Mouse (Mus musculus) midbrain, embryonic 13.5 days (tissue): ENCODE results near the gene Gadd45g. TPM values are rescaled to one million over a fixed set of nuclear protein-coding genes. Genes with fewer than 3 reads are reported as not detected.

ENCODE experiments used
- ATAC-seq: fragments of 200-750 bp; cut with Nextera tagmentation; 2 replicates; pipeline ENCODE4 v1.8.0; 2017; ENCODE audit warnings: mild to moderate bottlenecking, moderate TSS enrichment, moderate library complexity
- H3K27ac ChIP-seq: fragments of 300-500 bp; sonication (generic); 2 replicates; pipeline ENCODE4 v1.5.1; 2015; ENCODE audit warnings: inconsistent platforms, mild to moderate bottlenecking, moderate library complexity
- H3K27me3 ChIP-seq: fragments of 300-500 bp; sonication (generic); 2 replicates; pipeline ENCODE4 v1.6.1; 2015; ENCODE audit warnings: mild to moderate bottlenecking, inconsistent platforms
- H3K36me3 ChIP-seq: fragments of 300-500 bp; sonication (generic); 2 replicates; pipeline ENCODE4 v1.6.1; 2015; ENCODE audit warnings: mild to moderate bottlenecking, inconsistent platforms
- H3K4me1 ChIP-seq: fragments of 300-500 bp; sonication (generic); replicated peaks from 2 replicates; pipeline ENCODE4 v1.6.1; 2015; ENCODE audit warnings: inconsistent platforms
- H3K4me2 ChIP-seq: fragments of 300-500 bp; sonication (generic); replicated peaks from 2 replicates; pipeline ENCODE4 v1.6.1; 2015; ENCODE audit warnings: moderate library complexity, mild to moderate bottlenecking, inconsistent platforms
- H3K4me3 ChIP-seq: fragments of 300-500 bp; sonication (generic); replicated peaks from 2 replicates; pipeline ENCODE4 v1.5.1; 2015; ENCODE audit warnings: mild to moderate bottlenecking, inconsistent platforms
- H3K9ac ChIP-seq: fragments of 300-500 bp; sonication (generic); replicated peaks from 2 replicates; pipeline ENCODE4 v1.6.1; 2015; ENCODE audit warnings: mild to moderate bottlenecking, inconsistent platforms
- H3K9me3 ChIP-seq: fragments of 300-500 bp; sonication (generic); 2 replicates; pipeline ENCODE4 v1.6.1; 2016; ENCODE audit warnings: mild to moderate bottlenecking, inconsistent platforms
- whole genome bisulfite sequencing: fragments of 180-500 bp; shearing (Covaris S2); methylation state at CpG from one replicate; pipeline ENCODE4 v1.1.7; 2015; 5-methylcytosine and 5-hydroxymethylcytosine counted together
- polyA plus RNA-seq: library from polyadenylated mRNA; unstranded; fragments of >200 nt; fragmentation: Nextera tagmentation; extraction: Ambion mirVana; gene quantifications from 2 replicates; pipeline ENCODE4 v1.2.1, GENCODE M21; 2015

Gadd45g gene
- polyA plus RNA-seq, 1 experiment from 2014 or later: 222 TPM

DNA sequence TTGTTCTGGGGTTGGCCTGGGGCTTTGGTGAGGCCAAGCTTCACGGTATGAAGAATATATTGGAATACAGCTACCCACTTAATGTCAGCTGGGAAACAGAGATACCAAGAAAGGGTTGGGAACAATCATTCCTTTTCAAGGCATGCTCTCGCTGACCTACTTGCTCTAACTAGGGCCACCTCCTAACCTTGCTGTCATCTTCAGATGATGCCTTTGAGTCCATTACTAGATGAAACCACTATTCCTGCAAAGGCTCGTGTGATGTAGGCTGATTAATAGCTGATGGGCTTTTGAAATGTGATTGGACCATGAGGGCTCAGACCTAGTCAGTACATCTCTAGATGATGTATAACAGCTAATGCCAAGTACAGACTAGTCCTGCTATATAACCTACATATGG is 33.1 kb downstream of the Gadd45g start:
- Histone ChIP-seq H3K4me2 (no peak overlapping the region), H3K4me3 (no peak overlapping the region), H3K9ac (no peak overlapping the region), H3K9me3 (peaks cover 4% of the 10 kb centered on the region; the same call in 1 of the 2 replicates), H3K4me1 (peaks cover 8% of the 10 kb centered on the region), H3K36me3 (no peaks in the 10 kb centered on the region), H3K27me3 (peaks cover 14% of the 10 kb centered on the region), H3K27ac (no peak overlapping the region)
- ATAC-seq: no peak
- WGBS: 88% methylated on average over 3 of the region's 3 CpGs

DNA sequence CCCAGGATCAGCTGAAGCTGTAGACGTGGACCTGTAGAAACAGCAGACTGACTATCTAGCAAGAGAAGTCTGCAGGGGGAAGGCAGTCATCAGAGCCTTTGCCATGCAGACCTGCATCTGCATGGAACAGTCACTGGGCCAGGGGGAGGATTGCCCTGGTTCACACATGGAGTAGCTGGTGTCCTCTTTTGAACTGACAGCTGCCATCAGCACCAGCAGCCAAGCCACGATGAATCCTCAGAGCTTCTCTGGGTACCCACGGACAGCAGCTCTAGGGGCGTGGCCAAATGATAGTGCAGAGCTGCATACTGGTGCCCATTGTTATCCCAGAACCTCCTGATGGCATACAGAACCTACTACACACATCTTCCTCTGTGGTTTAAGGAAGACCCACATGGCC is 33.5 kb downstream of the Gadd45g start:
- Histone ChIP-seq H3K9me3 (peaks cover 4% of the 10 kb centered on the region; the same call in 1 of the 2 replicates), H3K4me2 (no peak overlapping the region), H3K27ac (no peak overlapping the region), H3K36me3 (no peaks in the 10 kb centered on the region), H3K4me1 (peaks cover 8% of the 10 kb centered on the region), H3K27me3 (peaks cover 14% of the 10 kb centered on the region), H3K9ac (no peak overlapping the region), H3K4me3 (no peak overlapping the region)
- ATAC-seq: no peak
- WGBS: 86% methylated on average over 4 of the region's 4 CpGs

DNA sequence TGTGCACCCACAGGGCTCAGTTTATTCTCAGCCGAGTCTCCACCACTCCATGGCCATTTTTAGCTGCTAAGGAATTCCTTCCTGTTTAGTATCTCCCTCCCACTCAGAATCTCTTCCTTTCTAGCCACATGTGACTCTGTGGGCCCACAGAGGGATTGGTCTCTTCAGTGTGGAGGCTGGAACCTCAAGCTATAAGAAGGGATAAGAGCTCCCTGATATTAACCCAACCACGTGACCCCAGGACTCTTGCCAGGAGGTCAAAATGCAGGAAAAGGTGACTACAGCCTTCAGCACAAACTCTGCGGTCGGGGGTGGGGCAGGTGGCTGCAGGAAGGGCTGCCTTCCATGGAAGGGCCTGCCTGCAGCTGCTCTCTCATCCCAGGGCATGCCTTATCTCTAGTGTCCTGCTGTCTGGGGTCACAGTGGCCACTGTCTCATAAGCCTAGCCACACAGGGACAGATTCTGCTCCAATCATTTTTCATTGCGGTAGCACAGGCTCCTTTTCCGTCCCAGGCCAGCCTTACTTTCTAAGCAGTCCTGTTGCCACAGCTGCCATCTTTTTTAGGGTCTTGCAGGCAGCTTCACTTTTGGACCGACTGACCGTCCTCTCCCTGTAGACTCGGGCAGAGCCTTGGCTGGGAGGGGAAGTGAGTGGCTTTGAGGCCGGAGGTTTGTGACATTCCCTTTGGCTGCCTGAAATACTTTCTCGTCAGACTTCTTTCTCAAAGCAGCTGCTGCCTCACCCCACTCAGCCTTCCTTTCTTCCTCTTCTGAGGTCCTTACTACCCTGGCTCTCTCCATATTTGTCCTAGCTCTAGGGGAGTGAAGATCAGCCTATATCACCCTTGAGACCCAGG is 35.0 kb downstream of the Gadd45g start:
- ATAC-seq: no peak
- 73% methylated on average over 11 of the region's 11 CpGs for WGBS
- peaks cover 11% of the 10 kb centered on the region for H3K27me3 ChIP-seq
- no peaks in the 10 kb centered on the region for H3K9me3 ChIP-seq
- no peak overlapping the region for H3K4me3 ChIP-seq
- H3K4me2 ChIP-seq: no peak overlapping the region
- H3K27ac ChIP-seq: no peak overlapping the region
- H3K9ac ChIP-seq: no peak overlapping the region
- no peaks in the 10 kb centered on the region for H3K36me3 ChIP-seq
- peaks cover 8% of the 10 kb centered on the region for H3K4me1 ChIP-seq

DNA sequence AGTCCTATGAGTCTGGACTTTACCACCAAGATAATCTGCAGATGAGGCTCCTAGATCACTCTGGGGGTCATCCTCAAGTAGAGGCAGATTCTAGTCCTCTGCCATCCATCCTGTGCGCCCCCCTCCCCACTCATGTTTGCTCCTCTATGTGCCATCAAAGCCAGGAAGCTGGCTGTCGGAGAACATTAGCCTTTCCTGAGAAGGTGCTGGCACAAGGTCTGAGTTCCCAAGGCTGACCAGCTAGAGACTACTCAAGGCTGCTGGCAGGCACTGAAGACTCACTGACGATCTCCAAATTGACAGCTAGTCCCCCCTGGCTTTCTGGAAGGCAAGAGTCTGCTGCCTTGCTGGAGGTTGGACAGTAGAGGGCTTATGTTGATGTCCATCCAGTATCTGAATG is 35.7 kb downstream of the Gadd45g start:
- 90% methylated on average over 3 of the region's 3 CpGs for WGBS

DNA sequence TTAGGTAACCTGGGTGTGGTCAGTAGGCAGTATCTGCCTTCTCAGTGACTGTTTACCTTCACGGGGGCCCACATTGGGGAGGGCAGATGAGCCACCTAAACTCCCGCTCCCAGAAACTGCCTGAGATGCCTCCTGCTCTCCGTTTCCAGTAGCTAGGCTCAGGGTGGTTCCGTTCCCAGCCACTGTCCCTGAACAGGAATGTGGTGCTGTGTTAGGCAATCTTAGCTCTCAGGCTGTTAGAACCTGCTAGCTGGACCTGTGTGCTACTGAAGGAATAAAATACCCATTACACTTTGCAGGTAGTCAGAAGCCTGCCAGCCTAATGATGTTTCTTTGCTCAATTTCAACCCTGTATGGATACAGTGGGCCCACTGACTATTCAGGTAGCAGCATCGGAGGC is 37.8 kb downstream of the Gadd45g start:
- 82% methylated on average over 5 of the region's 5 CpGs for WGBS
- Histone ChIP-seq H3K9ac (no peak overlapping the region; the same call in 1 of the 2 replicates), H3K4me2 (no peak overlapping the region), H3K9me3 (no peaks in the 10 kb centered on the region), H3K27ac (no peak overlapping the region), H3K27me3 (peaks cover 18% of the 10 kb centered on the region), H3K4me3 (no peak overlapping the region), H3K36me3 (no peaks in the 10 kb centered on the region), H3K4me1 (peaks cover 1% of the 10 kb centered on the region)
- ATAC-seq: no peak

More for the DNA sequence above, 35.7 kb downstream of the Gadd45g start:
- no peak overlapping the region for H3K4me3 ChIP-seq
- ATAC-seq: no peak
- H3K4me1 ChIP-seq: peaks cover 8% of the 10 kb centered on the region
- H3K9me3 ChIP-seq: no peaks in the 10 kb centered on the region
- no peaks in the 10 kb centered on the region for H3K36me3 ChIP-seq
- peaks cover 11% of the 10 kb centered on the region for H3K27me3 ChIP-seq
- no peak overlapping the region for H3K4me2 ChIP-seq
- H3K9ac ChIP-seq: no peak overlapping the region
- H3K27ac ChIP-seq: no peak overlapping the region

DNA sequence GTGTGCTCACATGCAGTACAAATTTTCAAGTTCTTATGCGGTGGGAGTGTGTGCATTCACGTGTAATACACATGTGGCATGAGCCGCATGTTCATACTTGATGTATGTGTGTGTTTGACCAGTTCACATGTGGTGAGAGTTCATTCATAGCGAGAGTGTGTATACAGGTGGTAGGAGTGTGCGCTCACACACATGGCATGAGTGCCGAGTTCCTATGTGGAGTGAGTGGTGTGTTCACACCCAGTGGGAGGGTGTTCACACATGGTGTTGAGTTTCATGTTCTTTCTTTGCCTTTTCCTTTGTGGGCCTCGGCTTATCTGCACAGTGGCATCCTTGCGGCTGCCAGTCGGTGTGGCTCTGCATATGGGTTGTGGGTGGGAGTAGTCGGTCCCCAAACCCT is 39.1 kb downstream of the Gadd45g start:
- Histone ChIP-seq H3K9ac (no peak overlapping the region), H3K4me3 (no peak overlapping the region), H3K27ac (no peak overlapping the region), H3K9me3 (no peaks in the 10 kb centered on the region), H3K27me3 (peaks cover 12% of the 10 kb centered on the region), H3K36me3 (no peaks in the 10 kb centered on the region), H3K4me2 (no peak overlapping the region), H3K4me1 (no peaks in the 10 kb centered on the region)
- ATAC-seq: no peak
- 92% methylated on average over 10 of the region's 10 CpGs for WGBS

DNA sequence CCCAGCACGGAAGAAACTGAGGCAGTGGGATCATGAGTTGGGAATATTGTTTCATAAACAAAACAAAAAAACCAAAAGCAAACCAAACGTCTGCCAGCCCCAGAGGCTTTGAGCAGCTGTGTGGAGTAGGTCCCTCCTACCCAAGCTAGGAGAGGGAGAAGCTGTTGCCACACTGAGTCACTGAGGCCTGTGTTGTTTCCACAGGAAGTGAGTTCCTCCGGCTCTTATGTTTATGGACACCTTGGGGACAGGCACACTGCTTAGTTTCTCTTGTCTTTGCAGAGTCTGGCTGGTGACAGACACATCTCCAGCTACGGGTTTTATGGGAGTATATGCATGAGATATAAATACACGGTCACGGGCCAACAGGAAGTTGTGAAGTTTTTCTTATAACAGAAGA is 39.6 kb downstream of the Gadd45g start:
- Histone ChIP-seq H3K27me3 (peaks cover 10% of the 10 kb centered on the region), H3K27ac (no peak overlapping the region), H3K36me3 (no peaks in the 10 kb centered on the region), H3K4me1 (no peaks in the 10 kb centered on the region), H3K9me3 (no peaks in the 10 kb centered on the region), H3K9ac (no peak overlapping the region), H3K4me2 (no peak overlapping the region), H3K4me3 (no peak overlapping the region)
- WGBS: 86% methylated on average over 6 of the region's 6 CpGs
- no peak for ATAC-seq

DNA sequence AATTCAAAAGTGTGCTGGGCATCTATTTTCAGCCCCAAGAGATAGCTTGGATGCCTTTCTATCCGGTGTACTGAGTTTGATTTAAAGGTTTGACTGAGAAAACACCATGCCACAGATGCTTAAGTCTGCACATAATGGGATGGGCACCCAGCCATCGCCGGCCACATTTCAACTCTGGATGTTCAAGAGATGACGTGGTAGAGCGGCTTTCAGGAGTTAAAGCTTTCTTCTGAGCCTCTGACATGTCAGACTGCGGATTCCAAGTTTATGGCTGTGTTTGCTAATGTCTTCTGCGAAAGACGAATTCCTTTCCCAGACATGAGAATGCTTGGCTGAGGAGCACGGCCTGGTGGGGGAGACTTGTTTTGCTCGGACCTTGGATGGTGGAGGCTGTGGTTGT is 40.2 kb downstream of the Gadd45g start:
- H3K4me2 ChIP-seq: no peak overlapping the region
- H3K27me3 ChIP-seq: peaks cover 10% of the 10 kb centered on the region
- ATAC-seq: no peak
- H3K4me1 ChIP-seq: no peaks in the 10 kb centered on the region
- 86% methylated on average over 10 of the region's 10 CpGs for WGBS
- no peak overlapping the region for H3K4me3 ChIP-seq
- no peaks in the 10 kb centered on the region for H3K36me3 ChIP-seq
- H3K9ac ChIP-seq: no peak overlapping the region
- H3K9me3 ChIP-seq: no peaks in the 10 kb centered on the region
- no peak overlapping the region for H3K27ac ChIP-seq

DNA sequence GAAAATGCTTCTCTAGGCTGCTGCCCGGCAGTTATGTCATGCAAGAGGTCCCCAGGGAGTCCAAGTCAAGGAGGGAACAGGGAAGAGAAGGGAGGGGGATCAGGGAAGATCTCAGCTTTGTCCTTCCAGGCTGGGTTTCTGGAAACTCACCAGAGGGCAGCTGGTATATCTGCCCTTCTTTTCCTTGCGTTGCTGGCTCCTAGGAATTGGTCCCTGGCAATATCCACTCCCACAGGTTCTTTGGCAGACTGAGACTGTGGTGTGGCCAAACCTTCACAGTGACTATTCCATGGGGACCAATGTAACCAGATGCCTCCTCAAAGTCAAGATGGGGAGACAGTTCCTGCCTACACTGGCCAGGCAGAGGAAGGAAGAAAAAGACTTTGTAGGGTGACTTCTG is 41.9 kb downstream of the Gadd45g start:
- WGBS: 71% methylated on average over 2 of the region's 2 CpGs
- H3K4me1 ChIP-seq: no peaks in the 10 kb centered on the region
- no peak overlapping the region for H3K9ac ChIP-seq
- no peak for ATAC-seq
- H3K36me3 ChIP-seq: no peaks in the 10 kb centered on the region
- no peak overlapping the region for H3K27ac ChIP-seq
- H3K27me3 ChIP-seq: peaks cover 7% of the 10 kb centered on the region; the same call in 1 of the 2 replicates
- H3K4me3 ChIP-seq: no peak overlapping the region
- no peak overlapping the region for H3K4me2 ChIP-seq
- H3K9me3 ChIP-seq: no peaks in the 10 kb centered on the region

DNA sequence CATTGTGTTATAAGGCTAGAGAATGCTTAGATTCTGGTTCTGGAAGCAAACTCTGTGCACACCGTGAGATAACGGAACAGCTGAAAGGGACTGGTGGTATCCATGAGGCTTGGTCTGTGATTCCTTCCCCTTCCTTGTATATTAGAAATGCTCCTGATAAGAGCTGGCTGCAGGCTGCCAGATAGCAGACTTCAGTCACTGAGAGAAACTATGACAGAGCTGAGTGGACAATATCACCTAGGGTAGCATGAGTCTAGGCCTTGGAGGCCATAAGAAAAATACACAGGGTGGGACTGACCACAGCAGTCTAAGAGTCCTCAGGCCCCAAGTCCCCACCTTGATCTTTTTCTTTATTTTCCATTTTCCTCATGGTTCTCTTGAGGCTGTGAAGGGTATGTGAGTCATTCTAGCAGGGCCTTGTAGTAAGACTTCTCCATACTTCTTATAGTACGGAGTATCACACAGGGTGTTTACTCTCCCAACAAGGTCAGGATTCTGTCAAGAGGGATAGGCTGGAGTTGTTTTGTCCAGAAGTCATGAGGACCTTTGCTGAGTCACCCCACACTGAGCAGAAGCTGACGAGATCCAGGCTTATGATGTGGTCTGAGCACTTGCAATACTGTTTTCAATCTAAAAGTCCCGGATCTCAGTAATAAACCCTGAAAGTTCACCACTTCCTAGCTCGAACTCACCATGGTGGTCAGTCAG is 45.5 kb downstream of the Gadd45g start:
- Histone ChIP-seq H3K4me2 (no peak overlapping the region), H3K27ac (no peak overlapping the region), H3K36me3 (no peaks in the 10 kb centered on the region), H3K4me1 (no peaks in the 10 kb centered on the region), H3K9me3 (peaks cover 6% of the 10 kb centered on the region; the same call in 1 of the 2 replicates), H3K4me3 (no peak overlapping the region), H3K27me3 (peaks cover 7% of the 10 kb centered on the region; the same call in 1 of the 2 replicates), H3K9ac (no peak overlapping the region)
- ATAC-seq: no peak
- 90% methylated on average over 6 of the region's 6 CpGs for WGBS

DNA sequence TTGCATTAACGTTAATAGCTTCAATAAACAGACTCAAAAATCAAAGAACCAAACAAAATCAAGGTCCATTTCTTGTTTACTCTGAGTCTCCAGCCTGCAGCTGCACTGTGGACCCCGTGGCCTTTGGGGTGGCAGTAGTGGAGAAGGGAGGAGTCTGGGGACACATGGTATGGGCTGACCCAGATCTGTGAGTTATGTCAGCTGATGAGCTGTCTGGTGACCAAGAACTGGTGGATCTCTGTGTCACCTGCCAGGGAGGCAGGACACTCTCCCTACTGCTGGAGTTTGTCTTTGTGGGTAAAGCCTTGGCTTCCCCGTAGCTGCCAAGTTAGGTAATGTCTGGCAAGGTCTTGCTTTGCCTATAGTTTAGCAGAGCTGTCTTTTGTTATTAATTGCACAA is 51.1 kb downstream of the Gadd45g start:
- H3K27me3 ChIP-seq: 0 out of 2 replicates have a peak, but pooled peaks cover 7% of the 10 kb centered on the region
- 88% methylated on average over 3 of the region's 3 CpGs for WGBS
- no peak for ATAC-seq

More for the DNA sequence above, 51.1 kb downstream of the Gadd45g start:
- no peaks in the 10 kb centered on the region for H3K36me3 ChIP-seq
- no peak overlapping the region for H3K4me2 ChIP-seq
- no peak overlapping the region for H3K9ac ChIP-seq
- H3K27ac ChIP-seq: no peak overlapping the region
- H3K4me3 ChIP-seq: no peak overlapping the region
- peaks cover 15% of the 10 kb centered on the region for H3K4me1 ChIP-seq
- H3K9me3 ChIP-seq: peaks cover 6% of the 10 kb centered on the region; the same call in 1 of the 2 replicates
